Mouse (Mus musculus) gastrocnemius, adult 18-20 months (tissue): ENCODE measurements at regions not wholly inside any gene's neighbourhood (a gene's known extent, or its start where the extent isn't known, plus 50 kb on each side); places are given as distances from the start of the nearest gene placed in this dataset.

Experiments
- DNase-seq: peaks from one replicate; pipeline ENCODE4 v3.0.0; 2021; ENCODE audit warnings: low spot score

DNA sequence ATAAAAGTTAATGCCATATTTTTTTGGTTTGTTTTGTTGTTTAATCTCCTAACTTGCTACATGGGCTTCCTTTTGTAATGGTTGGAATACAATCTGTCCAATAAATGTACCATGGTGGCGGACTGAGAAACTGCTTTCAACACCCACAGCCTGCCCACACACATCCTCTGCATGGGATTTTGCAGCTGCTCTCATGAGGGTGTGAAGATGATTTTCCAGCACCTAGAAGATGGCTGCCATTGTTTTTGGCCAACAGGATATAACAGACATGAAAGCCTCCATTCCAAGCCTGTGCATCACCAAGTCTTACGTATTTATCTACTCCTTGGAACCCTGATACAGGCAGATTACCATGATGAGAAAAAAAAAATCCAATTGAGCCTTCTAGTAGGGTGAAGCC lies 310.4 kb downstream of the Cog6 start:
- no peak for DNase-seq

DNA sequence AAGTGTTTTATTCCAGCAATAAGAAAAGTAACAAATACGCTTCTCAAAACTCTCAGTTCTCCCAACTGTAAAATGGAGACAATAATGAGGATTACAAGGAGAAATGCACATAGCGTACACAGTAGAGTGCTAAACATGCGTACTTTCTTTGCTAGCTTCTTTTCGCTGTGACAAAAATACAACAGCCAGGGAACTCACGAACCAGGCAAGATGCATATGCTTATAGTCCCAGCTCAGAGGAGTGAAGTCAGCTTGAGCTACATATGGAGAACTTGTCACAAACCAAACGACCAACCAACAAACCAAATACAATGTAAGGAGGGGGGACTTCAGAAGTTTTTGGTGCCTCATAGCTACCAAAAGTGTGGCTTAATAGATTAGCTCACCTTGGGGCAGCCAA lies 313.3 kb downstream of the Cog6 start:
- no peak for DNase-seq

DNA sequence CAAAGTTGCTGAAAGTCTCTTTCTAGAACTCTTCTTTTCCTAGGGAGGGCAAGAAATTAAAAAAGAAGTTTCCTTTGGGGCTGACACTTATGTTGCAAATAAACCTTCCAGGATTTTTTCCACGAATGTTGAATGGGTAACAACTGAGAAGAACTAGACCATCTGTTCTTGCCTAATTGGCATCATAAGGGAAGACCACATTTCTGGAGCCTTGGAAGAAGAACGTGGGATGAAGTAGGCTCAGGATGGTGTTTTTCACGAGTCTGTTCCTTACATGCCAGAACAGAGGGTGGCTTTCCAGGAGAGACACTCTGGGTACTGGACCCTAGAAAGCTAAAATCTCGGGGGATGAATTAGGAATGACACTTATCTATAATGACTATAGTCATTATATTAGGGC lies 314.1 kb downstream of the Cog6 start:
- no peak for DNase-seq

DNA sequence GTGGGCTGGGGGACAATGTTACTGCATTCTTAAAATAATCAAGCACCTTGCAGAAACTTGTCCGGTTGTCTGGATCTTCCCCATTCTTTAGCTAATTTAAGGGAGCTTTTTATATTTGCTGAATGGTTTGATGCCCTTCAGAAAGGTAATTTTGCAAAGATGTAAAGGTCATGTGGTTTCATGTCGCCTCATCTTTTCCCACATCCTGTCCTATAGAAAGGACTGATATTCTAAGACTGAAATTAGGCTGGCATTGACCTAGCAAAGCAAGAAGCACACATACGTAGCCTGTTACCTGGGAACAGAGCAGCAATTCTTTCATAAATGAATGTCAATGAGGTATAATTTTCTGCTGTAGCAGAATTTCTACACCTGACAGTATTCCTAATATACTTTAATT lies 315.4 kb downstream of the Cog6 start:
- DNase-seq: no peak

DNA sequence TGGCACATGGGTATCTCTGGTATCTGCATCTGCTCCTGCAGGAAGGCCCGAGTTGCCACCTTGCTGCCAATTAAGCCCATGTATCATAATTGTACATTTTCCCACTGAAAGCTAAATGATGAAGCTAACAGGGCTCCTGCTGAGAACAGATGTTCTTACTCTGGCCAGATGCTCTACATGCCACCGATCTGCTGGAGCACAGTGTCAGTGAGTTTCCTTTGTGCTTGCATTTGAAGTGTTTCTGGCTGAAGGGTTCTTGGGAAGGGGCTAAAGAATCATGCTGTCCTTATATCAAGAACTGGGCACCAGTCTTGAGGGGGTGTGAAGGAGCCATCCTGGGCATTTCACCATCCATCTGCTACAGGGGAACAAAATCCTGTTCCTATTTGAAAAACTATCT lies 323.2 kb downstream of the Cog6 start:
- no peak for DNase-seq

DNA sequence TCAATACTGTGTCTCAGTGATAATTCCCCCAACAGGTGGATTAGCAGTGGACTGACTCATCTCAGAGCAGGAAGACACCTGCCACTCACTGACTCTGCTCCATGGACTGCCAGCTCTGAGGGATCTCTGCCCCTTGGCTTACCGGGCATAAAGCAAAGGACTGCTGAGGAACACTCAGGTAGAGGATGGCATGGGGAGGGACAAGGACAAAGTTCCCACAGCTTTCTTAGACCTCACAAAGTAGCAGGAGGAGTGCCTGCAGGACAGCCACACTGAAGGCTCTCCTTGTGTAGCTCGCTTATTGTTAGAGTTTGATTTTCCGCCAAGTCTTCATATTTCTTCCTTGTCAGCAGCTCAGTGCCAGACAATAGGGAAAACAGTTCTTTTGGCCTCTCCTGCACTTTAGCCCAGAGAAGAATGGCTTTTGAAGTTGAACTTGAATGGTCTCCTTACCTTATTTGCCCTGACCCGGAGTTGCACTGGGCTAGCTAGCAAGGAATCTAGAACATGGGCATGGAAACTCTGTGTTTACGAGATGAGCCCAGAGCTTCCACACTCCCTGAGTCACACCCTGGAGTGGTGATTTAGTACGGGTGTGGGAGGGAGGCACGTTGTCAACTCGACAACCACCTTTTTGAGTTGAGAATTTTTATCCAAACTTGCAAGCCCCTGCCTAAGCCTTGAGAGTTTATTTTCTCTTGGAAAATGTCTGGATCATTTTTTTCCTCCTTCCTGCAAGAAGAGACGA lies 331.4 kb downstream of the Cog6 start:
- peak; percentile 49 for DNase-seq

DNA sequence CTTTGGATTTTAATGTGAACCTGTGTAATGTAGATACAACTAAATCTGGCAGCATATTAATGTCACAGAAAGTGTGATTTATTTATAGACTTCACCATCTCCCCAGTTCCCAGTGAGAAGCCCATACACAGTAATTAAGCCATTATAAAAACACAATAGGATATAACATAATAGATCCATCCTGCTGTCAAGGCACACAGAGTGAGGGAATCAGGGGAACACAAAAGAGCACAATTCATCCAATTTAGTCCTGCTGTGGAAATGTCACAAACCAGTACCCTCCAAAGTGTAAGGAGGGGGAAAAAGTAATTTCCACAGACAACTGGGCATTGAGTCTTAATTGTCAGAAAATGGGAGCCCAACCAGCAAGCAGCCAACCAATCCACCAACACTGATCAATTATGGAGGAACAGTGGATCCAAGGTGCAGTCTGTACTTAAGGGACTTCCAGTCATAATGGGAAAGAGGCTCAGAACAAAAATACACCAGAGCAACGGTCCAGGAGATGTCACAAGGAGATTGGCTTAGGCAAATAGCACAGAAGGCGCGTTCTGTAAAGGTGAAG lies 336.1 kb downstream of the Cog6 start:
- DNase-seq: no peak

DNA sequence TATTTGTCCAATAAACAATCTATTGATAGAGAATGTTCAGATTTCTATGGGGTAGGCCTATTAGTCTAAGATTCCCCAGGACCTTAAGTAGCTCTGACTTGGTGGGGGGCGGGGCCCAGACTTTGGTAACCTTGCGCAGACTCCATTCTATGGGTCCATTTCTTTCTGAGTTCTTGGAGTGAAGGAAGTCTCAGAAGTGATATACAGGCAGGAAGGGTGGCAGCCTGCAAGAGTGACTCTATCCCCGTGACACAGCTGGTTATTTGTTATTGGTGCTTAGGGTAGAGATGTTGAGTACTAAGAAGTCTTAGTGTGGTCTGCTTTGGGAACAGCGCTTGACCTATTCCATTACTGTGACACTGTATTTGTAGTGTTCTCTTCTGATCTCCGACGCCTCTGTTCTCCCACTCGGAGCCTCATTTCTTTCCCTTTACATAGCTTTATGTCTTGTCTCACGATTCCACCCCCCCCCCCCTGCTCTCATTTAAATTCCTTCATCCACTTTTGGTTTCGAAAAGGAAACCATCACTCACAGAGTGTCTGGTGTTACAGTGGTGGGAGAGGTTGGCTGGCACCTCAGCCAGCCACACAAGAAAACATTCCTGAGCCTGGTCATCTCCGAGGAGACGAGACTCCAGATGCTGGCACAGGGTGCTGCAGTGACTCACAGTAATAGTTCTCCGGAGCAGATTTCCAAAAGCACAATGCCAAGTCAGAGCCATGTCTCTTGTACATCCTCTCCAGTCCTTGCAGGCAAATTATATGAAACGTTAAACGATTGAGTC lies 340.0 kb downstream of the Cog6 start:
- DNase-seq: peak; percentile 42

DNA sequence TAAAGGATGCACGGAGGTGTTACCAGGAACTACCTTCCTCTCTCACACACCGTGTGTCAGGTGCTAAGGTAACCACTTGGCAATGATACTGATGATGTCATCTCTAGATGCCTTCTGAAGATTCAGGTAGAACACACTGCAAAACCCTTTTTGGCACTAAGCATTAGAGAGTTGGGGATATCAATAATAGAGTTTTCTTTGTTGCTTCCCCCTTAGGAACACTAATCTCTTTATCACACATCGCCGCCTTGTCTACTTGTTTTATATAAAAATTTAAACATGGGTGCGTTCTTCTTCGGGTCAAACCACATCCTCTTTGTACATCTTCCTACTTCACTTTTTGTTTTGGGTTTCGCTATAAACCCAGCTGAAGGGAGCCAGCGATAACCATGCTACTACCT lies 346.4 kb downstream of the Cog6 start:
- no peak for DNase-seq

DNA sequence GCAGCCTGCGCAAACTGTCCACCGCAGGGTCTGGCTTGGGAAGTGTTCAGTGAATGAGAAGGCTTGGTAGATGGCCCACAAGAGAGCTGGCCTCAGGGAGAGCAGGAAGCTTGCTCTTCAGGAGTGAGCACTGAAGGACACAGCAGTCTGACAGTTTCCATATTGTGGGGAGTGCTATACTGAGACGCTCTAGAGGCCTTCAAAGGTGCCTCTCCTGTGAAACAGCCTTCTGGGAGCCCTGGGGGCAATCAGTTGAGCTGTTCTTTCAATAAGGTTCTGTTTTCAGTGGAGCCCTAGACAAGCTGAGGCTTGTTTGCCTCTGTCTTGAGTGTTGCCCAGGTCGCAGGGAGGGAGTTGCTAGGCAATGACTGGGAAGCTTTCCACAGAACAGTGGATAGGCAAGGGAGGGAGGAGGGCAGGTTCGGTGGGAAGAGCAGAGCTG lies 353.9 kb downstream of the Cog6 start:
- DNase-seq: no peak

DNA sequence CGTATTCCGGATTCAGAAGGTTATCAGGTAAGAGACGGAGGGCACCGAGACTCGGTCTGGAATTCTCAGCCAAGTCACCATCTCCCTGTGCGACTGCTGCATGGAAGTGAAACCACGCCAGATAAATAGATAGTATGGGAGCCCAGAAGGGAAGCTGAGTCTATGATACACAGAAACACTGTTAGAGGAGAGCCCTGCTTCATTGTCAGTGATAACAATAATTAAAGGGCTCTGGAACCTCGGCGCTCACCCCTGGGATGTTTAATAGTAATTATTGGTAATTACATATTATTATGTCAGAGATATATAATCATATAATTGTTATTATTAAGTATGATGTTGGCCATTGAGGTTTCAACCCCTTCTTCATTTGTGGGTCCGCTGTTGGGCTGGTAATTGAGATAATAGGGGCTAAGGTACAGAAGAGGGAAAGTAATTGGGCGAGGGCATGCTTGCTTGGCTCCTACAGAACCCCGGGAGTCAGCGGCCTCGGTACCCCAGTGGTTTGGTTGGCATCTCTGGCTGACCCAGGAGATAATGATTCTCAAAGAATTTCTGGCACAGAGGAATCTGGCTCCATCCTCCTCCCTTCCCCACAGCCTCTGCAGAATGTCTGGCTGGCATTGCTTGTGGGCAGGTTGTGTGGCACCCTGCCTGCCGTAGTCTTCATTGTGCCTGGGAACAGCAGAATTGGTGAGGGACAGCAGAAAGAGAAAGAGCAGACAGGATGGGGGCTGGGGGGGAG lies 354.7 kb downstream of the Cog6 start:
- no peak for DNase-seq

DNA sequence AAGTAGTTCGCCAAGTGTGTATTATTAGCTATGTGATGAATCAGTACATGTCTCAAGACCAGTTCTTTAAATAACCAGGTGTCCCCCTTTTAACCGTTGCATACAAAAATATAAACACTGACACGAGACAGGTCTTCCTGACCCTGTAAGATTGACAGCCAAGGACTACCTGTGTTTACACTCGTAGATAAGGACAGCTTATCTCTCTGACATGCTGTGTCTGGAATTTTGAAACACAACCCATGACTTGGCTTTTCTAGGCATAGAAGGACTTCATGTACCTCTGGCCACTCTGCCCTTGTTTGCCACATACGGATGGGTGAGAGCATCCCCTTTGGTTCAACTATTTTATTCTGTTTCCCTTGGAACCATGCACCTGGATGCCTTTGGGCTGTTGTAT lies 364.0 kb downstream of the Cog6 start:
- peak; percentile 27 for DNase-seq

DNA sequence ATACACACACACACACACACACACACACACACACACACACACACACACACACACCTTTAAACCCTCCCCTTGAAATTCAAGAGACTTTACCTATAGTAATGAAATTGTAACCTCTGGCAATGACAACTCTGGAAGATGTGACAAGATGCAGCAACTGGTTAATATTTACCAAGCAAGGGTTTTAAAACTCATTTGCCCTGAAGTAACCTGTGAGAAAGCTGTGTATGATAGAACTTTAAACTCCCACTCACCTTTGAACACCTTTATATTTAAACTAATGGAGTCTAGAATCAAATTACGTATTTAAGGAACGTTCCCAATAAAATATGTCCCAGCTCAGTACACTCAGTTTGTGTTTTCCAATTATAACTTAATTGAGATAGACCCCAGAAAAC lies 364.6 kb downstream of the Cog6 start:
- DNase-seq: no peak

DNA sequence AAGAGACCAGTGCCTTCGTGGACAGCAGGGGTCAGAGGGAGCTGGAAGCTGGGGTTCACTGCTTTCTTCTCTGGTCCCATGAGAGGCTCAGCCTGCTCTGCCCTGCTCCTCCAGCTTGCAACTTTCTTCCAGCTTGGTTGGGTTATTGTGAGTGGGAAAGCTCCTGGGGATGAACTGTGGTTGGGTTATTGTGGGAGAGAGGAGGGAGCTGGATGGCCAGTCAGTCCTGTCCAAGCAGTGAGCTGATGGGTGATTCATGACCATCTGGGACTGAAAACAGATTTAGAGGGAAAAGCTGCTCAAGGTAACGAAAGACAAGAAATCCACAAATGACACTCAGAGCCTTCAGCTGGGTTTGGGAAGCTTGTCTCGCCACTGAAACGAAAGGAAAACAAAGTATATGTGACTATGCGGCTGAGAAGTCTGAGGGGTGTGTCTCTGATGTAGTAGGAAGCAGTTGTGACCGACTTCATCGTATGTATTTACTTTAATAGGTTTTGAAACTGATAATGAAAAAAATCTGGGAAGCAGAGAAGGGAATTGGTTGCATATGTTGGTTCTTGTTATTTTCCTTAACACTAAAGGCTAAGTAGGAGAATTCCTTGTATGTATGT lies 365.1 kb downstream of the Cog6 start:
- DNase-seq: peak; percentile 17

DNA sequence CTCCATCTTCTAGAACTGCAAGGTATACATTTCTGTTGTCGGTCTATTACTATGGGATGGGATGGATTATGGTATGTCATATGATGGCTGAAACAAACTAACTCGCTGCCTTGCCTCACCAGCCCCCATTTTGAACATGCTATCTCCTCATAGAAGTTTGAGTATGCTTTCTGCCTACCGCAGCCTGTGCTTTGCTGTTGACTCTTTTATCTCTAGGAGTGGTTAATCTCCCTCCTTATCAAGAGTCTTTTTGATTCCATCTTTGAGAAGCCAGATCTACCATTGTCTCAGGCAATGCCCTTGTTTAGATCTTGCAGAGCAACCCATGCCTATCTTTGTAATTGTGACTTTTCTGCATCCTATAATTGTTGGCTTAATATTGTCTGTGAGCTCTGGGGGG lies 367.0 kb downstream of the Cog6 start:
- no peak for DNase-seq

DNA sequence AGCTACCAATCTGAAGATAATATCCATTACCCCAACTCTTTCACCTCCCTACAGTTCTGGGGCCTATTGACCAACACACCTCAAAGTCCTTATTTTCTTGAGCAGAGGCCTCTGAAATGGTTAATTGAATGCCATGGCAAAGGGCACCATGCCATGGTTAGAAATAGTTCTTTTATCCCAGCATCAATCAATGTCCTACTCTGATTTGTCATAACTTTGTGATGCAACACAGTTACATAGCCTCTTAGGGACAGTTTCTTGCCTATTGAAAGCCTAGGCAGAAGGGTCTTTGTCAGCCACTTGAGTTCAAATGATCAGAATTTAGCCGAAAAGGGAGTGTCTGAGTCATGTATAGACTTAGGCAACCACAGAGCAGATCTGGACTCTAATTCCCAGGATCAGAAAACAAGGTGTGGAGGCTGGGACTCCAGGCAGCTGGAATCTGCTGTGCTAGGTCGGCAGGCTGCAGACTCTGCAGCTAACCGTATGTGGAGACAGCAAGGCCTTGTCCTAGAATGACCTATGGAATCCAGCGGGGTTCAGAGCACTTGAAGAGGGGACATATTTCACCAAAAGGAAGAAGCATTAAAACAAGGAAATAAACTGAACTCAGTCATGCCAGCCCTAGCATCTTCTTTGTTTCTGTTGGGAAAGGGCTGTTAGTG lies 368.1 kb downstream of the Cog6 start:
- no peak for DNase-seq

DNA sequence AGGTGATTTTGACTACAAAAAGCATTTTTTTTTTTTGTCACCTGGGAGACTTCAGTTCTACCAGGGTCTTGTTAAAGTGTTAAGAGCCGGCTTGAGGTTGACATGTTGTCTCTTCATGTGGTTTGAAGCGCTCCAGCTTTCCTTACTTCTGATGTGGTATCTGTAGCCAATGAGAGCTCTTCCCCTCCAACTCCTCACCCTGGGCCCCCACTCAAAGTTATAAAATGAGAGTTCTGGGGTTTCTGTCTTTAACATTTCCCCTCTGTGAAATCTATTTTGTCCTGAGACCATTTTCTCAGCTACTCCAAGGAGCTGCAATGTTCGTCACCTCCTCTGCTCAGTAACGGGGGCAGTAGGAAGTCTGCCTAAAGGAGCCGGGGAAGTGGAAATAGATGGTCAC lies 369.1 kb downstream of the Cog6 start:
- DNase-seq: no peak

DNA sequence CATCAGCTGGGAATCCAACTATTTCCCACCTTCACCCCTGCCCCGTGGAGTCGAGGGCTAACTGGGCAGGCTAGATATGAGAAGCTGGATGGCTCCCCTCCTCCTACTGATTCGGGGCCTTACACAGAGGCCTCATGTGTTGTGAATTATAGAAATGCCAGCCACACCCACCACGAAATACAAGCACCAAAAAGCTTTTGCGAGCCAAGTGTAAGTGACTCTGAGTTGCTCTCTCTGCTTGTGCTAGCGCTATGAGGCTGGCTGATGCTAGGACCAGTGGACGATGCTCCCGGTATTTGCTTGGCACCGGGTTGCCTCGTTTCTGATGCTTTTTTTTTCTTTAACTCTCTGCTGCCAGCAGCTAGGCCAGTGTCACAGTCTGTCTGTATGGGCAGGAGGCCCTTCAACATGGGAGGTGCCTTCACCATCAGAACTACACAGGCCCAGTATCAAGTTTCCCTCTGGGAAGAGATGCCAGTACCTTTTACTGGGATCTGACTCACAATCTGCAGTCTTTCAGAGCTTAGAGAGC lies 369.8 kb downstream of the Cog6 start:
- peak; percentile 20 for DNase-seq

DNA sequence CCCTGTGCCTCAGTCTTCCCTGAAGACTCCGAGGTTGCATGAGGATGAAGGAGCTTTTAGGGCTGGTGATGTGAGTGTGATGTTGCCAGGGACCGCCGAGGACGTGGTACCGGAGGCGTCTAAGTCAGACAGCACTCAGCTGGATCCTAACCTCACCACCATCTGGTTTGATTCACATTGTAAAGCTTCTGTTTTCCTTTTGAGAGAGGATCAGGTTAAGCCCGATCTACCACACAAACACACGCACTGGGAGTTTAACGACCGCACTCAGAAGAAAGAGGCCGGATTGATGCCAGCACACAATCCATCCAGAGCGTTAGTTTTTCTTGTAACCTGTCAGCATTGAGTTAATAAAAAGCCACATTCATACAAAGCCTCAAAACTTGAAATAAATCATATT lies 371.9 kb downstream of the Cog6 start:
- DNase-seq: no peak

DNA sequence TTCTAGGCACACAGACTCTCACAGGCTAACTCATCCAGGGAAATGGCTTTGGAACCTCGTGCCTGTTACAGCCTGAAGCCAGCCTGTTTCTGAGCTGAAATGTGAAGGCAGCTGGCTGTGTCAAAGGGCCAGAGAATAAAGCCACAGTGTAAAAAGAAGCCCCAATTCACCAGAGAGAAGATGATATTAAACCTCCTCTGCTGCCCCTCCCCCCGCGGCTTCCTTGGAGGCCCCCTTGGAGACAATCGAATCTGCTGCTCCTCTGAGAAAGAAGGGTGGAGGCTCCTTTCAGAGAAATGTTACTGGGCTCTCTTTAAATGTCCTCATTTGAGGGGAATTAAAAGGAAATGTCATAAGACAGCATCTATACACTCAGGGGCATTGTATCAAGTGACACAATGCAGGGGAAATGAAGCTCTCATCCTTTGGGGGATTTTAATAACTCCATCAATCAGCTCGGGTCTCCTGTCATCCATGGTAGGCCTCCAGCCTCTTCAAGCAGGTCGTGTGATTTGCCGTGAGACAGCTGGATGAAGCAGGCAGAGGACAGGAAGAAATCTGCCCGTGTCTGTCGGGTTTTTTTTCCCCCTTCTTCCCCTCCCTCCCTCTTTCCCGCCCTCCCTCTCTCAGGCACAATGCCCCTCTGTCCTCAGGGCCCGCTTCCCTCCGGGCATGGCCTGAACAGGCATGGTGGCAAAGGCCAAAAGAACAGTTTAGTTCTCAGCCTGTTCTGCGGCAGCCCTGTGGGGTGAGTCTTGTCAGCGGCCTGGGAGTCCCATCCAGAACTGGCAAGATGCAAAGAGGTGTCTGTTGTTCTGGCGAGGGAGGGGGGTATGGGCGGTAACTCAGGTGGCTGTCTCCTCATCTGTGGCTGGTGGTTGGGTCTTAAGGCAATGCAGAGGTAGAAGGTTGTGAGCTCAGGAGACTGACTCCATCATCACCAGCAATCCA lies 372.6 kb downstream of the Cog6 start:
- DNase-seq: no peak
